8 mouse cellular contexts compared by ENCODE assay signal in the genomic region with DNA sequence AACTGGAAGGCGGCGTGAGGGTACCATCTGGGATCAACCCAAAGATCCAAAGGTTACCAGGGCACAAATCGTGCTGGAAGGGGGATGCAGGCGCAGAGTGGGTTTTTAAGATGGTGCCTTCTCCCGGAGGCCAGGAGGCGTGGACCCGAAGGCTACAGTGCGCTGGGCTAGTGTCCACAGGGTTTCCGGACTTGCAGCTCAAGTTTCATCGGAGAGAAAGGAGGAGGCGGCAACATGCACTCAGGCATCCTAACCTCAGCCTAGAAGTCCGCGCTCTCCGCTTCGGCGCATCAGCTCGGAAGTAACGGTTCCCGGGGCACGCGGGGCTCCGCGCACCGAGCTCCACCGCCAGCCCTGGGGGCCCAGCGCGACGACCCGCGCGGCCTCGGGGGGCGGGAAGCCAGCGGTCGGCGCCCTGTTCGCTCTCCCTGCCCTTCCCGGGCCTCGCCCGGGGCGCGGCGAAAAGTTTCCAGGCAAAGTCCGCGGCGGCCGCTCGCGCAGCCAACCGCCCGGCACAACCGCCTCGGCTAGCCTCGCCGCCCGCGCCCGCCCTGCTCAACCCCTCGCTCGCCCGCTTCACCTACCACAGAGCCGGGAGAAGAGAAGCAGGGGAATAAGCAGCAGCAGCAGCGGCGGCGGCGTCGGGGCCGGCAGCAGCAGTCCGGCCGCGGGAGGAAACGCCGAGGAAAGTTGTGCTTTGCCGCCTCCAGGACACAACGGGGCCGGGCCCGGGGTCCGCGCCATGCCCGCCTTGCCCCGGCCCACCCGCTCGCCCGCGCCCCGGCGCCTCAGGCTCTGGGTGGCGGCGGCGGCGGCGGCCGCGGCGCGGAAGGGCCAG. TPM values are rescaled to one million over a fixed set of nuclear protein-coding genes. Genes with fewer than 3 reads are reported as not detected.
DNase-seq lines count a peak whose midpoint lies in the region; ATAC-seq lines count a peak whose summit lies in the region.
"Had no signal": no experiment of that assay in that cellular context is flagged by ENCODE, and none has a peak within 500 bp of the region (broad histone marks: within the 10 kb centered on the region; RNA-seq: fewer than 3 reads in every experiment).

No protein-coding gene starts in this region.

- H3K9me3 ChIP-seq in hindbrain, embryonic 15.5 days, result no peaks in the 10 kb centered on the region
- no peaks in the 10 kb centered on the region; the same call in 1 of the 2 replicates for H3K9me3 ChIP-seq in midbrain, embryonic 10.5 days (replicated peaks)

- intact Hi-C loops in left cerebral cortex, postnatal 36 days (cut with DNase I), result loop anchor here (2.0 to 5.0 kb wide), 3 partner anchors 85 to 1386 kb away; no protein-coding TSS in a partner anchor

- H3K36me3 ChIP-seq in hindbrain, embryonic 15.5 days, result no peaks in the 10 kb centered on the region
- H3K36me3 ChIP-seq in midbrain, embryonic 10.5 days, result peaks cover 4% of the 10 kb centered on the region

- WGBS in hindbrain, embryonic 15.5 days, result under 1% methylated on average over 66 of the region's 96 CpGs
- under 1% methylated on average over 88 of the region's 96 CpGs for WGBS in midbrain, embryonic 10.5 days

- peaks cover 22% of the 10 kb centered on the region for H3K4me1 ChIP-seq in hindbrain, embryonic 15.5 days (replicated peaks)
- H3K4me1 ChIP-seq in midbrain, embryonic 10.5 days, result peaks cover 32% of the 10 kb centered on the region

- peak overlapping the region; percentile 99 for H3K4me3 ChIP-seq in hindbrain, embryonic 15.5 days
- H3K4me3 ChIP-seq in midbrain, embryonic 10.5 days, result peak overlapping the region; percentile 92

- H3K9ac ChIP-seq in hindbrain, embryonic 15.5 days, result peak overlapping the region; percentile 96

- peak overlapping the region; percentile 92 for H3K4me2 ChIP-seq in hindbrain, embryonic 15.5 days

- H3K27me3 ChIP-seq in hindbrain, embryonic 15.5 days, result no peaks in the 10 kb centered on the region
- peaks cover 9% of the 10 kb centered on the region; the same call in 1 of the 2 replicates for H3K27me3 ChIP-seq in midbrain, embryonic 10.5 days (ENCODE audit: low read depth, poor library complexity, severe bottlenecking)

- peak; percentile 69 for DNase-seq in adrenal gland, postnatal 10 days
- peak; percentile 89 for DNase-seq in embryo, embryonic 10 days (ENCODE audit: low spot score)
- peak; percentile 61 for DNase-seq in gastrocnemius, postnatal 10 days
- DNase-seq in left cerebral cortex, postnatal 36 days (ENCODE audit: low spot score in 2 of 2), result peak; percentile 28 to 34
- DNase-seq in midbrain, embryonic 10.5 days (ENCODE audit: low spot score), result peak; percentile 80
- peak; percentile 41 for DNase-seq in skeletal muscle tissue, adult 2 months (ENCODE audit: low read depth, low spot score)

- ATAC-seq in hindbrain, embryonic 15.5 days (ENCODE audit: low FRiP score, low read depth), result peak; percentile 23

- peak overlapping the region; percentile 90 for H3K27ac ChIP-seq in hindbrain, embryonic 15.5 days (replicated peaks)
- H3K27ac ChIP-seq in midbrain, embryonic 10.5 days (replicated peaks), result peak overlapping the region; percentile 98
- H3K27ac ChIP-seq: macrophage had no signal

RNA-seq across cellular contexts. Expression of gene Nectin3, which starts 2.1 kb away (rescaled TPM):
- 10 to 100 TPM; 26.1 to 28.5 TPM for total RNA-seq in adrenal gland, postnatal 10 days (2021)
- 10 to 100 TPM; 16.4 to 20.5 TPM for total RNA-seq in gastrocnemius, postnatal 10 days (2021)
- 28.9 and 35.6 TPM in 2 replicates for polyA plus RNA-seq in hindbrain, embryonic 15.5 days (2015; fragmentation: Nextera tagmentation; extraction: Ambion mirVana)
- total RNA-seq in left cerebral cortex, postnatal 36 days (2021), result 10 to 100 TPM; 57.2 to 60.7 TPM
- 28.0 and 42.7 TPM in 2 replicates for polyA plus RNA-seq in midbrain, embryonic 10.5 days (2016; fragmentation: Nextera tagmentation; extraction: Ambion mirVana)
- polyA plus RNA-seq: macrophage had no signal

Comparison
In these comparisons a context has a peak if more than half of its experiments do, and no peak if none do; other contexts are left out.
1. Peak in every context shown above with its lines: DNase-seq, ATAC-seq, H3K4me3 ChIP-seq and H3K27ac ChIP-seq.
2. DNase-seq: peak in every context shown above with its lines; median percentile 89 in embryo, embryonic 10 days; 80 in midbrain, embryonic 10.5 days; 69 in adrenal gland, postnatal 10 days; 61 in gastrocnemius, postnatal 10 days; 41 in skeletal muscle tissue, adult 2 months; 31 in left cerebral cortex, postnatal 36 days.